Mouse (Mus musculus): ENCODE data around the gene Plxna4. TPM values are rescaled to one million over a fixed set of nuclear protein-coding genes. Genes with fewer than 3 reads are reported as not detected.

The Plxna4 gene
- polyA plus RNA-seq, 1 experiment = 0.36 TPM

- Histone ChIP-seq H3K4me1 (ENCODE audit: control insufficient read depth, insufficient read depth, insufficient read length, low read length) (no peaks in the 10 kb centered on the region; the same call in 1 of the 2 replicates), H3K4me3 (ENCODE audit: insufficient read depth, low read depth, low read length) (no peak overlapping the region), H3K27ac (replicated peaks; ENCODE audit: low read depth, low read length) (no peak overlapping the region; the same call in 1 of the 2 replicates)
Observed at GRCm38 (mm10) chr6:32437219-32437618, 150.8 kb downstream of the Plxna4 start.

- Histone ChIP-seq H3K27ac (replicated peaks; ENCODE audit: low read depth, low read length) (no peak overlapping the region), H3K4me3 (ENCODE audit: insufficient read depth, low read depth, low read length) (no peak overlapping the region), H3K4me1 (ENCODE audit: control insufficient read depth, insufficient read depth, insufficient read length, low read length) (no peaks in the 10 kb centered on the region)
Observed at GRCm38 (mm10) chr6:32423124-32423523, 164.9 kb downstream of the Plxna4 start.

- Histone ChIP-seq H3K27ac (replicated peaks; ENCODE audit: low read depth, low read length) (no peak overlapping the region), H3K4me3 (ENCODE audit: insufficient read depth, low read depth, low read length) (no peak overlapping the region)
Observed at GRCm38 (mm10) chr6:32420610-32421009, 167.4 kb downstream of the Plxna4 start.

GRCm38 (mm10) chr6:32417351-32417750, 170.6 kb downstream of the Plxna4 start:
- Histone ChIP-seq H3K27ac (replicated peaks; ENCODE audit: low read depth, low read length) (no peak overlapping the region), H3K4me1 (ENCODE audit: control insufficient read depth, insufficient read depth, insufficient read length, low read length) (no peaks in the 10 kb centered on the region), H3K4me3 (ENCODE audit: insufficient read depth, low read depth, low read length) (no peak overlapping the region)

More at GRCm38 (mm10) chr6:32420610-32421009, 167.4 kb downstream of the Plxna4 start:
- no peaks in the 10 kb centered on the region for H3K4me1 ChIP-seq (ENCODE audit: control insufficient read depth, insufficient read depth, insufficient read length, low read length)

GRCm38 (mm10) chr6:32411325-32411724, 176.7 kb downstream of the Plxna4 start:
- H3K27ac ChIP-seq (replicated peaks; ENCODE audit: low read depth, low read length) = no peak overlapping the region
- H3K4me1 ChIP-seq (ENCODE audit: control insufficient read depth, insufficient read depth, insufficient read length, low read length) = no peaks in the 10 kb centered on the region
- H3K4me3 ChIP-seq (ENCODE audit: insufficient read depth, low read depth, low read length) = no peak overlapping the region

GRCm38 (mm10) chr6:32409625-32410024, 178.4 kb downstream of the Plxna4 start:
- H3K27ac ChIP-seq (replicated peaks; ENCODE audit: low read depth, low read length) = no peak overlapping the region
- no peak overlapping the region for H3K4me3 ChIP-seq (ENCODE audit: insufficient read depth, low read depth, low read length)
- H3K4me1 ChIP-seq (ENCODE audit: control insufficient read depth, insufficient read depth, insufficient read length, low read length) = no peaks in the 10 kb centered on the region

GRCm38 (mm10) chr6:32407574-32408185, 180.3 kb downstream of the Plxna4 start:
- Histone ChIP-seq H3K4me1 (ENCODE audit: control insufficient read depth, insufficient read depth, insufficient read length, low read length) (peaks cover 5% of the 10 kb centered on the region; the same call in 1 of the 2 replicates), H3K27ac (replicated peaks; ENCODE audit: low read depth, low read length) (no peak overlapping the region), H3K4me3 (ENCODE audit: insufficient read depth, low read depth, low read length) (no peak overlapping the region)

GRCm38 (mm10) chr6:32406316-32407095, 181.5 kb downstream of the Plxna4 start:
- peaks cover 5% of the 10 kb centered on the region; the same call in 1 of the 2 replicates for H3K4me1 ChIP-seq (ENCODE audit: control insufficient read depth, insufficient read depth, insufficient read length, low read length)
- H3K27ac ChIP-seq (replicated peaks; ENCODE audit: low read depth, low read length) = no peak overlapping the region
- H3K4me3 ChIP-seq (ENCODE audit: insufficient read depth, low read depth, low read length) = no peak overlapping the region

GRCm38 (mm10) chr6:32402560-32403235, 185.3 kb downstream of the Plxna4 start:
- Histone ChIP-seq H3K4me3 (ENCODE audit: insufficient read depth, low read depth, low read length) (no peak overlapping the region), H3K27ac (replicated peaks; ENCODE audit: low read depth, low read length) (no peak overlapping the region), H3K4me1 (ENCODE audit: control insufficient read depth, insufficient read depth, insufficient read length, low read length) (peaks cover 5% of the 10 kb centered on the region)

- H3K4me3 ChIP-seq (ENCODE audit: insufficient read depth, low read depth, low read length) = no peak overlapping the region
- H3K4me1 ChIP-seq (ENCODE audit: control insufficient read depth, insufficient read depth, insufficient read length, low read length) = peaks cover 22% of the 10 kb centered on the region
- H3K27ac ChIP-seq (replicated peaks; ENCODE audit: low read depth, low read length) = no peak overlapping the region
Observed at GRCm38 (mm10) chr6:32398261-32398660, 189.7 kb downstream of the Plxna4 start.

- H3K4me1 ChIP-seq (ENCODE audit: control insufficient read depth, insufficient read depth, insufficient read length, low read length) = peaks cover 18% of the 10 kb centered on the region
- peak overlapping the region; percentile 99 for H3K27ac ChIP-seq (replicated peaks; ENCODE audit: low read depth, low read length)
- no peak overlapping the region for H3K4me3 ChIP-seq (ENCODE audit: insufficient read depth, low read depth, low read length)
Observed at GRCm38 (mm10) chr6:32397133-32397730, 190.8 kb downstream of the Plxna4 start.

- Histone ChIP-seq H3K27ac (replicated peaks; ENCODE audit: low read depth, low read length) (peak overlapping the region; percentile 35; the same call in 1 of the 2 replicates), H3K4me3 (ENCODE audit: insufficient read depth, low read depth, low read length) (no peak overlapping the region), H3K4me1 (ENCODE audit: control insufficient read depth, insufficient read depth, insufficient read length, low read length) (peaks cover 23% of the 10 kb centered on the region)
Observed at GRCm38 (mm10) chr6:32395415-32395814, 192.6 kb downstream of the Plxna4 start.

GRCm38 (mm10) chr6:32392262-32392661, 195.7 kb downstream of the Plxna4 start:
- peaks cover 29% of the 10 kb centered on the region for H3K4me1 ChIP-seq (ENCODE audit: control insufficient read depth, insufficient read depth, insufficient read length, low read length)
- H3K4me3 ChIP-seq (ENCODE audit: insufficient read depth, low read depth, low read length) = no peak overlapping the region
- H3K27ac ChIP-seq (replicated peaks; ENCODE audit: low read depth, low read length) = no peak overlapping the region

GRCm38 (mm10) chr6:32388276-32388675, 199.7 kb downstream of the Plxna4 start:
- no peak overlapping the region for H3K4me3 ChIP-seq (ENCODE audit: insufficient read depth, low read depth, low read length)
- H3K27ac ChIP-seq (replicated peaks; ENCODE audit: low read depth, low read length) = no peak overlapping the region
- H3K4me1 ChIP-seq (ENCODE audit: control insufficient read depth, insufficient read depth, insufficient read length, low read length) = peaks cover 11% of the 10 kb centered on the region; the same call in 1 of the 2 replicates

GRCm38 (mm10) chr6:32386915-32387314, 201.1 kb downstream of the Plxna4 start:
- no peak overlapping the region for H3K27ac ChIP-seq (replicated peaks; ENCODE audit: low read depth, low read length)
- H3K4me1 ChIP-seq (ENCODE audit: control insufficient read depth, insufficient read depth, insufficient read length, low read length) = peaks cover 9% of the 10 kb centered on the region; the same call in 1 of the 2 replicates
- no peak overlapping the region for H3K4me3 ChIP-seq (ENCODE audit: insufficient read depth, low read depth, low read length)

Data from brown adipose tissue, adult 24 weeks (tissue).